Mouse (Mus musculus): ENCODE results near the gene Cyb5r1. TPM values are rescaled to one million over a fixed set of nuclear protein-coding genes. Genes with fewer than 3 reads are reported as not detected.
A peak's percentile ranks its signal among the peaks of the same experiment; 100 is the strongest.

Cyb5r1 gene
- polyA plus RNA-seq, 1 experiment from 2014 or later: 26.4 TPM

GRCm38 (mm10) chr1:134384581-134384980 is 20.8 kb upstream of the Cyb5r1 start:
- H3K9me3 ChIP-seq: no peaks in the 10 kb centered on the region
- no peak overlapping the region for H3K9ac ChIP-seq (replicated peaks)
- 84% methylated on average over 4 of the region's 4 CpGs for WGBS
- H3K27ac ChIP-seq (replicated peaks): no peak overlapping the region
- H3K4me1 ChIP-seq: peaks cover 6% of the 10 kb centered on the region; the same call in 1 of the 2 replicates
- no peak overlapping the region for H3K4me2 ChIP-seq (replicated peaks)
- no peak for ATAC-seq (ENCODE audit: low FRiP score, low read depth)
- no peaks in the 10 kb centered on the region for H3K36me3 ChIP-seq
- no peak overlapping the region for H3K4me3 ChIP-seq
- H3K27me3 ChIP-seq: 0 out of 2 replicates have a peak, but pooled peaks cover 5% of the 10 kb centered on the region

GRCm38 (mm10) chr1:134385176-134385575 is 20.2 kb upstream of the Cyb5r1 start:
- H3K27me3 ChIP-seq: 0 out of 2 replicates have a peak, but pooled peaks cover 4% of the 10 kb centered on the region
- no peaks in the 10 kb centered on the region for H3K9me3 ChIP-seq
- H3K9ac ChIP-seq (replicated peaks): no peak overlapping the region
- H3K4me3 ChIP-seq: no peak overlapping the region
- ATAC-seq (ENCODE audit: low FRiP score, low read depth): no peak
- no peaks in the 10 kb centered on the region for H3K36me3 ChIP-seq
- H3K4me2 ChIP-seq (replicated peaks): no peak overlapping the region
- peaks cover 6% of the 10 kb centered on the region; the same call in 1 of the 2 replicates for H3K4me1 ChIP-seq
- H3K27ac ChIP-seq (replicated peaks): no peak overlapping the region

- no peak for ATAC-seq (ENCODE audit: low FRiP score, low read depth)
- no peaks in the 10 kb centered on the region for H3K27me3 ChIP-seq
- no peaks in the 10 kb centered on the region for H3K9me3 ChIP-seq
- no peaks in the 10 kb centered on the region for H3K36me3 ChIP-seq
- no peak within 1 kb of the TSS for H3K4me2 ChIP-seq (replicated peaks)
- no peak within 1 kb of the TSS for H3K9ac ChIP-seq (replicated peaks)
- H3K4me1 ChIP-seq: peaks cover 6% of the 10 kb centered on the region; the same call in 1 of the 2 replicates
- no peak within 1 kb of the TSS for H3K27ac ChIP-seq (replicated peaks)
- no peak within 1 kb of the TSS for H3K4me3 ChIP-seq
- WGBS: 97% methylated on average over 1 of the region's 1 CpGs
These were observed 19.7 kb upstream of the Cyb5r1 start, which contains the start of gene 4933406M09Rik for GRCm38 (mm10) chr1:134385666-134386065. TSS of gene 4933406M09Rik (plus strand) at chr1:134385940.

GRCm38 (mm10) chr1:134393827-134394226 is 11.5 kb upstream of the Cyb5r1 start:
- 53% methylated on average over 5 of the region's 5 CpGs for WGBS
- Histone ChIP-seq H3K4me2 (replicated peaks) (no peak overlapping the region), H3K36me3 (no peaks in the 10 kb centered on the region), H3K27ac (replicated peaks) (no peak overlapping the region), H3K27me3 (no peaks in the 10 kb centered on the region), H3K4me1 (no peaks in the 10 kb centered on the region), H3K4me3 (no peak overlapping the region), H3K9me3 (no peaks in the 10 kb centered on the region), H3K9ac (replicated peaks) (no peak overlapping the region)
- ATAC-seq (ENCODE audit: low FRiP score, low read depth): no peak

GRCm38 (mm10) chr1:134398210-134398609 is 7.1 kb upstream of the Cyb5r1 start:
- H3K9ac ChIP-seq (replicated peaks): no peak overlapping the region
- H3K4me3 ChIP-seq: no peak overlapping the region
- no peaks in the 10 kb centered on the region for H3K27me3 ChIP-seq
- no peaks in the 10 kb centered on the region for H3K36me3 ChIP-seq
- no peak overlapping the region for H3K27ac ChIP-seq (replicated peaks)
- ATAC-seq (ENCODE audit: low FRiP score, low read depth): no peak
- H3K4me2 ChIP-seq (replicated peaks): no peak overlapping the region
- 86% methylated on average over 12 of the region's 12 CpGs for WGBS
- H3K9me3 ChIP-seq: no peaks in the 10 kb centered on the region
- no peaks in the 10 kb centered on the region for H3K4me1 ChIP-seq

GRCm38 (mm10) chr1:134399735-134400134 is 5.6 kb upstream of the Cyb5r1 start:
- no peak for ATAC-seq (ENCODE audit: low FRiP score, low read depth)
- Histone ChIP-seq H3K4me2 (replicated peaks) (no peak overlapping the region), H3K4me1 (no peaks in the 10 kb centered on the region), H3K4me3 (no peak overlapping the region), H3K27ac (replicated peaks) (no peak overlapping the region), H3K36me3 (no peaks in the 10 kb centered on the region), H3K9me3 (no peaks in the 10 kb centered on the region), H3K9ac (replicated peaks) (no peak overlapping the region), H3K27me3 (no peaks in the 10 kb centered on the region)
- WGBS: 51% methylated on average over 5 of the region's 5 CpGs

- Histone ChIP-seq H3K27ac (replicated peaks) (no peak overlapping the region), H3K4me2 (replicated peaks) (peak overlapping the region; percentile 88), H3K9ac (replicated peaks) (peak overlapping the region; percentile 63), H3K4me1 (peaks cover 10% of the 10 kb centered on the region), H3K27me3 (peaks cover 5% of the 10 kb centered on the region; the same call in 1 of the 2 replicates), H3K9me3 (no peaks in the 10 kb centered on the region), H3K36me3 (peaks cover 29% of the 10 kb centered on the region), H3K4me3 (peak overlapping the region; percentile 65)
- WGBS: 30% methylated on average over 8 of the region's 8 CpGs
- ATAC-seq (ENCODE audit: low FRiP score, low read depth): peak; percentile 31; the same call in 1 of the 2 replicates
These were observed 1.0 kb downstream of the Cyb5r1 start for GRCm38 (mm10) chr1:134406414-134406771.

- Histone ChIP-seq H3K9ac (replicated peaks) (no peak overlapping the region), H3K27me3 (peaks cover 5% of the 10 kb centered on the region; the same call in 1 of the 2 replicates), H3K36me3 (peaks cover 29% of the 10 kb centered on the region), H3K4me1 (peaks cover 10% of the 10 kb centered on the region), H3K4me3 (no peak overlapping the region), H3K9me3 (no peaks in the 10 kb centered on the region), H3K4me2 (replicated peaks) (no peak overlapping the region), H3K27ac (replicated peaks) (no peak overlapping the region)
- WGBS: 76% methylated on average over 8 of the region's 8 CpGs
- no peak for ATAC-seq (ENCODE audit: low FRiP score, low read depth)
These were observed 2.7 kb downstream of the Cyb5r1 start for GRCm38 (mm10) chr1:134408080-134408479.

- no peaks in the 10 kb centered on the region for H3K9me3 ChIP-seq
- no peak overlapping the region for H3K4me3 ChIP-seq
- peaks cover 29% of the 10 kb centered on the region for H3K36me3 ChIP-seq
- WGBS: 97% methylated on average over 9 of the region's 9 CpGs
- no peak overlapping the region for H3K9ac ChIP-seq (replicated peaks)
- ATAC-seq (ENCODE audit: low FRiP score, low read depth): no peak
- H3K4me2 ChIP-seq (replicated peaks): no peak overlapping the region
- H3K27ac ChIP-seq (replicated peaks): no peak overlapping the region
- peaks cover under 1% of the 10 kb centered on the region; the same call in 1 of the 2 replicates for H3K27me3 ChIP-seq
- peaks cover 21% of the 10 kb centered on the region for H3K4me1 ChIP-seq
These were observed 6.6 kb downstream of the Cyb5r1 start for GRCm38 (mm10) chr1:134411706-134412629.

- no peak overlapping the region for H3K9ac ChIP-seq (replicated peaks)
- no peaks in the 10 kb centered on the region for H3K9me3 ChIP-seq
- H3K4me2 ChIP-seq (replicated peaks): no peak overlapping the region
- peaks cover 32% of the 10 kb centered on the region for H3K4me1 ChIP-seq
- H3K36me3 ChIP-seq: peaks cover 24% of the 10 kb centered on the region; the same call in 1 of the 2 replicates
- no peak for ATAC-seq (ENCODE audit: low FRiP score, low read depth)
- no peak overlapping the region for H3K27ac ChIP-seq (replicated peaks)
- H3K27me3 ChIP-seq: no peaks in the 10 kb centered on the region
- H3K4me3 ChIP-seq: no peak overlapping the region
- 47% methylated on average over 2 of the region's 2 CpGs for WGBS
These were observed 8.7 kb downstream of the Cyb5r1 start for GRCm38 (mm10) chr1:134414038-134414437.

GRCm38 (mm10) chr1:134414501-134415167 is 9.3 kb downstream of the Cyb5r1 start:
- Histone ChIP-seq H3K4me2 (replicated peaks) (peak overlapping the region; percentile 72), H3K27ac (replicated peaks) (peak overlapping the region; percentile 92), H3K36me3 (peaks cover 18% of the 10 kb centered on the region; the same call in 1 of the 2 replicates), H3K4me3 (peak overlapping the region; percentile 92), H3K4me1 (peaks cover 37% of the 10 kb centered on the region), H3K9ac (replicated peaks) (peak overlapping the region; percentile 49; the same call in 1 of the 2 replicates), H3K27me3 (no peaks in the 10 kb centered on the region), H3K9me3 (no peaks in the 10 kb centered on the region)
- ATAC-seq (ENCODE audit: low FRiP score, low read depth): peak; percentile 32
- 14% methylated on average over 11 of the region's 11 CpGs for WGBS

Measured in midbrain, embryonic 12.5 days (tissue).